Mouse (Mus musculus): ENCODE results near the gene Cenpb. TPM values are rescaled to one million over a fixed set of nuclear protein-coding genes. Genes with fewer than 3 reads are reported as not detected.

Cenpb gene
- polyA plus RNA-seq (2012; rRNA removed) = 61.8 and 89.4 TPM in 2 replicates

GRCm38 (mm10) chr2:131179990-131180587 is at the start of gene Cenpb:
Gene Cenpb, minus strand, starts transcription at chr2:131180067.

GRCm38 (mm10) chr2:131206778-131207177 is 26.9 kb upstream of the Cenpb start, which contains the start of gene Ap5s1:
Gene Ap5s1, plus strand, starts transcription at chr2:131207078.

DNA sequence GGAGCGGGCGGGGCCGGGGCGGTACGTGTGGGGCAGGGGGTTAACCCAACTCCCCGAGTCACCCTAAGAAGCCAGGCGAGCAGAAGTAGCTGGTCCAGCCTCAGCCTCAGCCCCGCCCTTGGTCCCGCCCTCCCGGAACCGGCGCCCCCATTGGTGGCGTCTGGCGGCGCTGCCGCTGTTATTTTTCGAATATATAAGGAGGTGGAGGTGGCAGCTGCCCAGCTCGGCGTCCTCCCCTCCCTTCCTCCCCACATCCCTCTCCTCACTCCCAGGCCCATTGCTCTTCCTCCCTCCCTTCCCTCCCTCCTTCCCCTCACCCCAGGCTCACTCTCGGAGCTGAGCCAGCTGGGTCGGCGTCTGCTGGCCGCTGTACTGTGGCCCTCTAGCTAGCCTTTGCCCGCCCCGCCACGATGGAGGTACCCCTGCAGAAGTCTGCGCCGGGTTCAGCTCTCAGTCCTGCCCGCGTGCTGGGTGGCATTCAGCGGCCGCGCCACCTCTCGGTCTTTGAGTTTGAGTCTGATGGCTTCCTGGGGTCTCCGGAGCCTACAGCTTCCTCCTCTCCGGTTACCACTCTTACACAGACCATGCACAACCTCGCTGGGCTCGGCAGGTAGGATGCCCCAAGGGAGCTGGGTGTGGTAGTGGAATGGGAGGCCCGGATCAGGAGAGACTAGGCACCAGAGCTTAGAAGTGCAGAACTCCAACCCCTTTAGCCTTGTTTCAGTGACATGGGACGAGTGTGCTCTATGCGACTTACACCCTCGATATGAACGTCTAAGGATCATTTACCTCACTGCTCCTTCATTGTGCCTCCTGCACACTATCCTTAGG is 7.1 kb upstream of the Cenpb start, which contains the start of the genes Cdc25b and Spef1:
Cdc25b (plus strand) TSS at position 179 of the 831 bp plus-strand sequence.
Spef1 (minus strand) TSS at position 512 of the 831 bp plus-strand sequence.

DNA sequence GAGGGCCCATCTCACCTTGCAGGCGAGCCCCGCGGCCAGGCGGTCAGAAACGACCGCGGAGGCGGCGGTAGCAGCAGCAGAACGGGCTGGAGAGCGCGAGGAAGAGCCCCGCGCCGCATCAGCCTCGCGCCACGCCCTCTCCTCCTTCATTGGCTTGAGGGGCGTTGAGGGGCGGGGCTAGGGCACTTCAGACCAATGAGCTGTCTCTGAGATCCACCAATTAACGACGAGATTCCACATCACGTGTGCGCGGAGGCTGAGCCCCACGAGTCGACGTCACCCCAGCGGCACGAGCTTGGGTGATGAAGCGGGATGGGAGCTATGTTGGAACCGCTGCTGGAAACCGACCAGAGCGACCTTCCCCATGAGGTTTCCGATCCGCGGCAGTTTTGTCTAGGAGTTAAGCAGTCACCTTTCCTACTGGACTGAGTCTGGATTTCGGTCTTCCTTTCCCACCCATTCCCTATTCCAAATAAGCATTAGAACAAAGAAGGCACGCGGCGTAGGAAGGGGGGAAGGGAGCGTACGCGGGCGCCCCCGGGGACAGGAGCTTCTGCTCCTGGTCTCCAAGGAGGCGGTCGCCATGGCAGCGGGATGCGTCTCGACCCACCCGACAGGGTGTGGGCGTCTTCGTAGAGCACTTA is 19.8 kb downstream of the Cenpb start, which contains the start of gene 1700037H04Rik:
1700037H04Rik (minus strand) TSS at position 144 of the 644 bp plus-strand sequence.

GRCm38 (mm10) chr2:131132930-131133547 is 46.8 kb downstream of the Cenpb start, which contains the start of gene Gm11037:
Gene Gm11037, plus strand, starts transcription at chr2:131133497.

DNA sequence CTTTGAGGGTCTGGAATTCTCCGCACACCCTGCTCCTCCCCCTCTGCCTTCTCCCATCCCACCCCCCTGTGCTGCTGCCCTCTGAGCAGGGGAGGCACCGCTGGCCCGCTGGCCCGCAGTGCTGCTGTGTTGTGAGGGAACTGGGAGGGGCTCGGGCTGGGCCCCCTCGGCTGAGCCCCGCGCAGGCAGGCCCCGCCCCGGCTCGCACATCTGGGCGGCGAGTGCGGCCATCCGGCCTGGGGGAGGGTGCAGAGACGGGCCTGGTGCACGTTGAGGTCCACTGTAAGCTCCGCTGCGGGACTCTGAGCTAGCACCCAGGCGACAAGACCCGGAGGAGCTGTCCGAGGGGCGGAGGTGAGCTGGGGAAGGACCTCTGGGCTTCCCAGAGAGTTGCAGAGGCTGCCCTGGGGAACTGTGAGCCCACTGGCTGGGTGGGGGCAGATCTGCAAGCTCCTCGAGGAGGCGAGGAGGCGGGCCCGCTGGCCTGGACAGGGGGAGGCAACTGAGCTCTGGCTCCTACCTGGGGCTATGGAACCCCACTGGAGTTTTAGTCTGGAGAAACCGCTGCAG is 52.6 kb downstream of the Cenpb start, which contains the start of gene Hspa12b:
Hspa12b (plus strand) TSS at position 120 of the 570 bp plus-strand sequence.

Other genes starting within 250 kb of the Cenpb start
- gene Gfra4, start 137.0 kb downstream of the Cenpb start, polyA plus RNA-seq (2012; rRNA removed) = 6.8 and 11.1 TPM in 2 replicates
- gene Adam33, start 116.3 kb downstream of the Cenpb start, polyA plus RNA-seq (2012; rRNA removed) = 2.7 and 3.4 TPM in 2 replicates
- gene Siglec1, start 93.3 kb downstream of the Cenpb start, polyA plus RNA-seq (2012; rRNA removed) = 0.17 and 0.20 TPM in 2 replicates
- 12.6 and 21.7 TPM in 2 replicates for gene Hspa12b, start 52.8 kb downstream of the Cenpb start, polyA plus RNA-seq (2012; rRNA removed)
- gene Gm11037, start 46.6 kb downstream of the Cenpb start, polyA plus RNA-seq (2012; rRNA removed) = not detected in 2 replicates
- 114 and 142 TPM in 2 replicates for gene 1700037H04Rik, start 20.0 kb downstream of the Cenpb start, polyA plus RNA-seq (2012; rRNA removed)
- gene Cdc25b, start 6.9 kb upstream of the Cenpb start, polyA plus RNA-seq (2012; rRNA removed) = 95.4 and 142 TPM in 2 replicates
- gene Spef1, start 7.2 kb upstream of the Cenpb start, polyA plus RNA-seq (2012; rRNA removed) = 19.6 and 26.0 TPM in 2 replicates
- gene Ap5s1, start 27.0 kb upstream of the Cenpb start, polyA plus RNA-seq (2012; rRNA removed) = 17.8 and 23.0 TPM in 2 replicates
- 8.2 and 17.2 TPM in 2 replicates for gene Mavs, start 54.0 kb upstream of the Cenpb start, polyA plus RNA-seq (2012; rRNA removed)
- 53.9 and 54.2 TPM in 2 replicates for gene Pank2, start 82.4 kb upstream of the Cenpb start, polyA plus RNA-seq (2012; rRNA removed)
- 10.1 and 16.7 TPM in 2 replicates for gene Rnf24, start 172.8 kb upstream of the Cenpb start, polyA plus RNA-seq (2012; rRNA removed)